Mouse (Mus musculus) B cell, adult 67 days (primary cell): ENCODE results near the gene Pparg. TPM values are rescaled to one million over a fixed set of nuclear protein-coding genes. Genes with fewer than 3 reads are reported as not detected.

ENCODE experiments used
- total RNA-seq, 2 experiments: library from RNA; stranded (reverse); gene quantifications; 4 replicates each; pipeline ENCODE4 v1.2.4; 2023

Gene Pparg
- not detected for total RNA-seq

DNA sequence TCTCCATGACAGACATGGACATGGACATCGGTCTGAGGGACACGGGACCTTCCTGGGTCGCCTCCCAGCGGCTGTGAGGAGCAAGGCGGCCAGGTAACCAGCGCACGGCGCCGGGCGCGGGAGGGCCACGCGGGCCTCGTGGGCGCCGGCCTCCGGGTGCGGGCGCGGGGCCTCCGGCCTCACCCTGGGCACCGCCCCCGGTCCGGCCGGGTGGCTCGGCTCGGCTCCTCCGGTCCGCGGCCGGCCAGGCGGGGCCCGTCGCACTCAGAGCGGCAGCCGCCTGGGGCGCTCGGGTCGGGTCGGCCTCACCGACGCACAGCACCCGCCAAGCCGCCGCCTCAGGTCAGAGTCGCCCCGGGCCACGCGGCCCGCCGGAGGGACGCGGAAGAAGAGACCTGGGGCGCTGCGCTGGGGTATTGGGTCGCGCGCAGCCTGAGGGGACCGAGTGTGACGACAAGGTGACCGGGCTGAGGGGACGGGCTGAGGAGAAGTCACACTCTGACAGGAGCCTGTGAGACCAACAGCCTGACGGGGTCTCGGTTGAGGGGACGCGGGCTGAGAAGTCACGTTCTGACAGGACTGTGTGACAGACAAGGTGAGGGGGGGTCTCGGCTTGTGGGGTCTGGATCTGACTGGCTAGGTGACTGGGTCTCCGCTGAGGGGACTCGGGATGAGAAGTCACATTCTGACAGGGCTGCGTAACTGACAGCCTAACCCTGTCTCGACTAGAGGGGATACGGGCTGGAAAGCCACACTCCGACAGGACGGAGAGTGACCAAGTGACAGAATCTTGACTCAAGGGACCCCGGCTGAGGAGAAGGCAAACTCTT, at the start of gene Pparg:
TSS of gene Pparg (plus strand) at position 176 of the 830 bp plus-strand sequence.

Other genes starting within 250 kb of the Pparg start
- not detected for gene Syn2, start 226.0 kb upstream of the Pparg start, total RNA-seq
- not detected for gene Gm17482, start 133.6 kb upstream of the Pparg start, total RNA-seq
- gene Timp4, start 108.7 kb upstream of the Pparg start, total RNA-seq = not detected
- 1 to 10 TPM; 7.0 to 9.0 TPM for gene Tsen2, start 183.7 kb downstream of the Pparg start, total RNA-seq
- not detected for gene Mkrn2os, start 231.6 kb downstream of the Pparg start, total RNA-seq
- 10 to 100 TPM; 29.8 to 36.8 TPM for gene Mkrn2, start 241.0 kb downstream of the Pparg start, total RNA-seq